Comparison of ENCODE assay signal across 22 mouse cellular contexts in the genomic region with DNA sequence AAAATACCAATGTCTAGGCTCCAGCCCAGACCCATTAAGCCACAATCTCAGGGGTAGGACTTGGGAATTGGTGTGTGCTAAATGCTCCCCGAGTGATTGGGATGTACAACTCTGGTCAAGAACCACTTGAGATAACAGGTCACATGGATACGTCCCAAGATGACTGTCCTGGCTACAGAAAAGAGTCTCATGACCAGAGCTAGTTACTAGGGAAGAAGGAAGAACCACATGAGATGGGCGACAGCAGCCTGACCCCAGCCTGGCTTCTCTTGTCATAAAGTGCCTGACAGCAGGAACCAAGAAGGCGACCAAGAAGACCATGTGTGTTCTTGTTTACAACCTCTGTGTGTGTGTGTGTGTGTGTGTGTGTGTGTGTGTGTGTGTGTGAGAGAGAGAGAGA. TPM values are rescaled to one million over a fixed set of nuclear protein-coding genes. Genes with fewer than 3 reads are reported as not detected.
DNase-seq lines count a peak whose midpoint lies in the region; ATAC-seq lines count a peak whose summit lies in the region.
"Had no signal": no experiment of that assay in that cellular context is flagged by ENCODE, and none has a peak within 500 bp of the region (broad histone marks: within the 10 kb centered on the region; RNA-seq: fewer than 3 reads in every experiment).

No protein-coding gene starts in this region.

- no peaks in the 10 kb centered on the region for H3K27me3 ChIP-seq in heart, embryonic 16.5 days (ENCODE audit: control insufficient read depth, insufficient read depth, low read length)
- no peaks in the 10 kb centered on the region for H3K27me3 ChIP-seq in midbrain, embryonic 11.5 days (ENCODE audit: control insufficient read depth, insufficient read depth, low read length)
- no peaks in the 10 kb centered on the region for H3K27me3 ChIP-seq in midbrain, embryonic 13.5 days
- H3K27me3 ChIP-seq: embryonic facial prominence, embryonic 13.5 days; embryonic facial prominence, embryonic 15.5 days; forebrain, embryonic 12.5 days had no signal

- H3K4me1 ChIP-seq in heart, embryonic 16.5 days (ENCODE audit: control insufficient read depth, insufficient read depth, low read length) = peaks cover 17% of the 10 kb centered on the region
- H3K4me1 ChIP-seq in midbrain, embryonic 11.5 days (ENCODE audit: control insufficient read depth, insufficient read depth, low read length) = peaks cover 7% of the 10 kb centered on the region
- peaks cover 5% of the 10 kb centered on the region for H3K4me1 ChIP-seq in midbrain, embryonic 13.5 days (replicated peaks)
- H3K4me1 ChIP-seq: embryonic facial prominence, embryonic 13.5 days had no signal

- WGBS in heart, embryonic 16.5 days = 56% methylated on average over 4 of the region's 4 CpGs
- WGBS in midbrain, embryonic 11.5 days = 86% methylated on average over 4 of the region's 4 CpGs
- WGBS in midbrain, embryonic 13.5 days = 85% methylated on average over 4 of the region's 4 CpGs

- ATAC-seq in heart, embryonic 16.5 days (replicated peaks; ENCODE audit: extremely low read depth, insufficient read depth, low FRiP score) = no peak
- ATAC-seq in midbrain, embryonic 11.5 days (ENCODE audit: low FRiP score) = no peak
- ATAC-seq in midbrain, embryonic 13.5 days = no peak
- ATAC-seq: forebrain, embryonic 14.5 days had no signal

- DNase-seq in heart, adult 18-20 months = peak; percentile 27 to 34
- no peak for DNase-seq in heart, postnatal 4 days
- DNase-seq in heart, postnatal 36 days = no peak
- peak; percentile 21 for DNase-seq in midbrain, embryonic 11.5 days (ENCODE audit: low spot score, missing footprints)
- DNase-seq: adrenal gland, adult 2 months; adrenal gland, postnatal 10 days; adrenal gland, postnatal 25 days; cerebellum, adult 11 months; cerebellum, adult 18-20 months; cerebellum, adult 8-10 months; cerebellum, adult 9-11 months; cerebellum, postnatal 14 days; cerebellum, postnatal 36 days; embryo, embryonic 11 days had no signal

- H3K36me3 ChIP-seq in heart, embryonic 16.5 days (ENCODE audit: control insufficient read depth, insufficient read depth) = no peaks in the 10 kb centered on the region
- no peaks in the 10 kb centered on the region for H3K36me3 ChIP-seq in midbrain, embryonic 11.5 days (ENCODE audit: control insufficient read depth, insufficient read depth, low read length)
- H3K36me3 ChIP-seq in midbrain, embryonic 13.5 days = no peaks in the 10 kb centered on the region
- H3K36me3 ChIP-seq: embryonic facial prominence, embryonic 13.5 days; embryonic facial prominence, embryonic 15.5 days; forebrain, embryonic 10.5 days; forebrain, embryonic 12.5 days had no signal

- 0 out of 2 replicates have a peak overlapping the region, but pooled peaks have one; percentile 23 for H3K27ac ChIP-seq in heart, embryonic 16.5 days (ENCODE audit: low read length)
- no peak overlapping the region for H3K27ac ChIP-seq in midbrain, embryonic 11.5 days (ENCODE audit: low read depth, low read length)
- no peak overlapping the region for H3K27ac ChIP-seq in midbrain, embryonic 13.5 days
- H3K27ac ChIP-seq: embryonic facial prominence, embryonic 13.5 days; embryonic facial prominence, embryonic 15.5 days; forebrain, embryonic 10.5 days had no signal

- peak overlapping the region; percentile 7; the same call in 1 of the 2 replicates for H3K4me2 ChIP-seq in heart, embryonic 16.5 days (ENCODE audit: low read depth, low read length)
- H3K4me2 ChIP-seq in midbrain, embryonic 11.5 days = no peak overlapping the region
- H3K4me2 ChIP-seq in midbrain, embryonic 13.5 days (replicated peaks) = no peak overlapping the region
- H3K4me2 ChIP-seq: embryonic facial prominence, embryonic 13.5 days; embryonic facial prominence, embryonic 15.5 days; forebrain, embryonic 12.5 days had no signal

- intact Hi-C loops in heart, postnatal 36 days (cut with DNase I) = no loop called here

- H3K9ac ChIP-seq in heart, embryonic 16.5 days (ENCODE audit: low read length) = no peak overlapping the region
- no peak overlapping the region for H3K9ac ChIP-seq in midbrain, embryonic 11.5 days (ENCODE audit: low read length)
- H3K9ac ChIP-seq in midbrain, embryonic 13.5 days (replicated peaks) = no peak overlapping the region
- H3K9ac ChIP-seq: embryonic facial prominence, embryonic 13.5 days; embryonic facial prominence, embryonic 15.5 days; forebrain, embryonic 12.5 days had no signal

- H3K9me3 ChIP-seq in heart, embryonic 16.5 days (replicated peaks; ENCODE audit: control insufficient read depth, low read length) = peaks cover 7% of the 10 kb centered on the region; the same call in 1 of the 2 replicates
- no peaks in the 10 kb centered on the region for H3K9me3 ChIP-seq in midbrain, embryonic 11.5 days (ENCODE audit: control insufficient read depth, low read length)
- 0 out of 2 replicates have a peak, but pooled peaks cover 4% of the 10 kb centered on the region for H3K9me3 ChIP-seq in midbrain, embryonic 13.5 days
- H3K9me3 ChIP-seq: embryonic facial prominence, embryonic 15.5 days had no signal

- no peak overlapping the region for H3K4me3 ChIP-seq in heart, embryonic 16.5 days (ENCODE audit: low read length)
- H3K4me3 ChIP-seq in midbrain, embryonic 11.5 days (ENCODE audit: low read depth, low read length) = no peak overlapping the region
- H3K4me3 ChIP-seq in midbrain, embryonic 13.5 days (replicated peaks) = no peak overlapping the region
- H3K4me3 ChIP-seq: embryonic facial prominence, embryonic 13.5 days; embryonic facial prominence, embryonic 15.5 days; erythroblast, embryonic 14.5 days; forebrain, embryonic 10.5 days; forebrain, embryonic 12.5 days had no signal

RNA-seq across cellular contexts. Expression of gene Pum2, which starts 4.5 kb away (rescaled TPM):
- 100 to 1,000 TPM; 141 to 144 TPM for total RNA-seq in heart, adult 18-20 months (2021)
- 100 to 1,000 TPM; 156 to 159 TPM for total RNA-seq in heart, postnatal 4 days (2021)
- 26.2 and 27.9 TPM in 2 replicates for polyA plus RNA-seq in heart, embryonic 16.5 days (2015; fragmentation: Nextera tagmentation; extraction: Ambion mirVana)
- 100 to 1,000 TPM; 125 to 141 TPM for total RNA-seq in heart, postnatal 36 days (2021)
- 79.1 and 82.5 TPM in 2 replicates for polyA plus RNA-seq in midbrain, embryonic 11.5 days (2014; fragmentation: Nextera tagmentation; extraction: Ambion mirVana)
- polyA plus RNA-seq in midbrain, embryonic 13.5 days (2015; fragmentation: Nextera tagmentation; extraction: Ambion mirVana) = 58.6 and 66.7 TPM in 2 replicates

Comparison
In these comparisons a context has a peak if more than half of its experiments do, and no peak if none do; other contexts are left out.
1. DNase-seq: peak in heart, adult 18-20 months (2 of 2) and midbrain, embryonic 11.5 days (single experiment); none in heart, postnatal 4 days (single experiment) and heart, postnatal 36 days (0 of 2).